Mouse (Mus musculus) cerebellum, adult 11-12 months (tissue): ENCODE measurements around the gene Hoxa3.

Source experiments
- DNase-seq: peaks from one replicate; pipeline ENCODE4 v3.0.0; 2022

Hoxa3 gene

GRCm38 (mm10) chr6:52231885-52232567 is 18.9 kb upstream of the Hoxa3 start:
- DNase-seq: no peak

- no peak for DNase-seq
These were observed 17.5 kb upstream of the Hoxa3 start, which contains the start of gene Hoxa9 for GRCm38 (mm10) chr6:52230516-52231165. Gene Hoxa9 (minus strand): TSS chr6:52231089.

- no peak for DNase-seq
These were observed 16.7 kb upstream of the Hoxa3 start for GRCm38 (mm10) chr6:52229558-52230416.

GRCm38 (mm10) chr6:52228475-52229465 is 15.6 kb upstream of the Hoxa3 start:
- DNase-seq: no peak

GRCm38 (mm10) chr6:52227470-52228222 is 14.5 kb upstream of the Hoxa3 start:
- DNase-seq: no peak

- no peak for DNase-seq
These were observed 13.6 kb upstream of the Hoxa3 start for GRCm38 (mm10) chr6:52226569-52227257.

GRCm38 (mm10) chr6:52225612-52226568 is 12.8 kb upstream of the Hoxa3 start:
- DNase-seq: no peak

GRCm38 (mm10) chr6:52224895-52225611 is 11.9 kb upstream of the Hoxa3 start:
- DNase-seq: no peak

GRCm38 (mm10) chr6:52223939-52224760 is 11.0 kb upstream of the Hoxa3 start:
- no peak for DNase-seq

GRCm38 (mm10) chr6:52222729-52223128 is 9.6 kb upstream of the Hoxa3 start:
- no peak for DNase-seq

- DNase-seq: no peak
These were observed 9.0 kb upstream of the Hoxa3 start for GRCm38 (mm10) chr6:52221993-52222685.

- DNase-seq: peak; percentile 72
These were observed 8.3 kb upstream of the Hoxa3 start, which contains the start of gene Hoxa7 for GRCm38 (mm10) chr6:52221337-52221992. Gene Hoxa7 (minus strand): TSS chr6:52221854.

GRCm38 (mm10) chr6:52220865-52221310 is 7.8 kb upstream of the Hoxa3 start:
- DNase-seq: no peak

GRCm38 (mm10) chr6:52220003-52220864 is 7.1 kb upstream of the Hoxa3 start:
- DNase-seq: no peak

- no peak for DNase-seq
These were observed 6.3 kb upstream of the Hoxa3 start for GRCm38 (mm10) chr6:52219234-52219942.
